Mouse (Mus musculus): ENCODE results near the gene Stmn3.

- TF ChIP-seq GATA1 (IDR thresholded peaks at IDR 0.05; ENCODE audit: borderline replicate concordance, low read length) (no peak), FLI1 (IDR thresholded peaks at IDR 0.05; ENCODE audit: low read length) (no peak)
Observed at GRCm38 (mm10) chr2:181356780-181357179, 42.5 kb upstream of the Stmn3 start.
